Mouse (Mus musculus) urinary bladder, postnatal 25 days (tissue): ENCODE data around the gene Tpt1.

Experiments
- DNase-seq: peaks from one replicate; pipeline ENCODE4 v3.0.0; 2022; ENCODE audit warnings: low spot score

Gene Tpt1

DNA sequence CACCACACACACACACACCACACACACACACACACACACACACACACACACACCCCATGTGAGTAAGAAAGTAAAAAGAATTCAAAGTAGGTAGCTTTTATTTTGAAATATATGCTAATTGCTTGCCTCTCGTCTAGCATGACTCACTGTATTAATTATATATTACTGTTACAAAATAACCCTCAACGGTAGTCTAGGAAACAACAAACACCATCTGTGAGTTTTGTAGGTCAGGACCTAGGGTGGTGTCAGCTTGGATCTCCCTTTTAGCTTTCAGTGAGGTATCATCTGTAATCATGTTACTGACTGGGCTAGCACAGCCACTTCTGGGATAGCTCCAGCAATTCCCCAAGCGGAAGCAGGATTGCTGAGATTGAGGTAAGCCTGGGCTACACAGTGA, 32.4 kb downstream of the Tpt1 start:
- no peak for DNase-seq

- DNase-seq, result no peak
These were observed 34.1 kb downstream of the Tpt1 start for GRCm38 (mm10) chr14:75878980-75879379.

GRCm38 (mm10) chr14:75881856-75882255, 37.0 kb downstream of the Tpt1 start:
- no peak for DNase-seq

DNA sequence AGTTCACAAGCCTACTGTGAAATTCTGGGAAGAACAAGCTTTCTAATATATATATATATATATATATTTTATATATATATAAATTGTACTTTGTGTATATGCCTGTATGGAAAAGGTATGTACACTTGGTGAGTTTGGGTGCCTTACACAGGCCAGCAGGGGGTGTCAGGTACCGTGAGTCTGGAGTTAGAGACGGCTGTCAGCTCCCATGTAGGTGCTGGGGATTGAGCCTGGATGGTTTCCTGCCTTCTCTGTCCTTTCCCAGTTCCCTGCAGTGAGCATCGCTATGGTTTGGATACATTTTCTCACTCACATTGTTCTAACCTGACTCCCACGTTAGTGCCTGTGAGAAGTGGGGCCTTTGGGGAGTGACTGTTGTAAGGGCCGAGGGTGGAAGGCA, 38.4 kb downstream of the Tpt1 start:
- no peak for DNase-seq

DNA sequence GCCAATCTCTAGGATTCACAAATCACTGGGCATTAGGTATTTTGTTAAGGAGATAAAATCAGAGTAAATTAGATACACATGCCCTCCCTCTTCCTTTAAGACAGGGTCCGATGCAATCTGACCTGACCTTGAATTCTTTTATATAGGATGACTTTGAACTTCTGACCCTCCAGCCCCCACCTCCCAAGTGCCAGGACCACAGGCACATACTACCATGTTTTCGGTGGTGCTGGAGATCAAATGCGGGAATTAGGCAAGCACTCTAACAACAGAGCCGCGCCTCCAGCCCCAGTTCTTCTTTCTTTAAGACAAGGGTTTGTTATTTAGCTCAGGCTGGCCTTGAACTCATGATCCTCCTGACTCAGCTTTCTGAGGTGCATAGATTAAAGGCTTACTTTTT, 39.0 kb downstream of the Tpt1 start:
- no peak for DNase-seq

GRCm38 (mm10) chr14:75892118-75892517, 47.2 kb downstream of the Tpt1 start:
- DNase-seq, result no peak
